Mouse (Mus musculus): ENCODE measurements around the gene St8sia6. TPM values are rescaled to one million over a fixed set of nuclear protein-coding genes. Genes with fewer than 3 reads are reported as not detected.

Gene St8sia6
- polyA plus RNA-seq, 1 experiment: 0.55 TPM

DNA sequence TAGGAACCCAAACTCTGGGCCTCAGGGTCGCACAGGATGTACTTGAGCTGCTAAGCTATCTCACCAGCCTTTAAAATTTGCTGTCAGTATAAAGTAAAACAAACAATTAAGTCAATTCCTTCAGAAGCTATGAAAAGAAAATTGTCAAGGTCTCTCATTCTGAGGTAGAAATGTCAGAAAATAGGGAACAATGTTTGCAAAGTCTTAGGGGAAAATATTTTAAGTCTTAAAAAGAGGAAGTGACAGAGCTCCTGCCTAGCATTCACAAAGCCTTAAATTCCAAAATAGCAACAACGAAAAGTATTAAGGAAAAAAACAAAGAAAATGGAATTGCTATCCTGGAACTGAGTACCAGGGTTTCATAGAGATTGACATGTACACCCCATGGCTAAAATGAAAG is 8.6 kb downstream of the St8sia6 start:
- TF ChIP-seq CTCF (IDR thresholded peaks at IDR 0.05; ENCODE audit: extremely low read depth, insufficient read length, insufficient replicate concordance, low read depth, low read length) (no peak), POLR2A (IDR thresholded peaks at IDR 0.05; ENCODE audit: low read depth, low read length) (no peak)
- 64% methylated on average over 2 of the region's 2 CpGs for WGBS
- Histone ChIP-seq H3K27ac (ENCODE audit: insufficient read depth, low read depth, low read length) (no peak overlapping the region), H3K36me3 (ENCODE audit: control insufficient read depth, insufficient read depth, low read length) (no peaks in the 10 kb centered on the region), H3K4me3 (ENCODE audit: low read depth, low read length) (no peak overlapping the region), H3K4me1 (ENCODE audit: control insufficient read depth, insufficient read depth, insufficient read length, low read length) (no peaks in the 10 kb centered on the region), H3K27me3 (ENCODE audit: control insufficient read depth, insufficient read depth, low read length) (no peaks in the 10 kb centered on the region)

DNA sequence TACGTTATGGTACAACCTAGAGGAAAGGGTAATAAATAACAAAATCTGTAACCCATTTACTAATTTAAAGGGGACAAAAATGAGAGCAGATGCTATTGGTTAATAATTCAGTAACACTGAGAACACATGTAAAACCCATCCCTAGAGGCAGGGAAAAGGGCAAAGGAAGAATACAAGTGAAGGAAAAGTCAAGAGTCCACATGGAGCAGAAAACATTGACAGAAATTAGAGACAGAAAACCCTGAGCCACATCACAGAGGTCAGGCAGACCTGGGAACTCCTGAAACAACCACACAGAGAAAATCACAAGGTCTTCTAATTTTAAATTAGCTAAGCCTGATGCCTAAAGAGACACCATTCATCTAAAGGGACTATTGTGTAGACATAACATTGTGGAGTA is 9.4 kb downstream of the St8sia6 start:
- Histone ChIP-seq H3K27me3 (ENCODE audit: control insufficient read depth, insufficient read depth, low read length) (no peaks in the 10 kb centered on the region), H3K27ac (ENCODE audit: insufficient read depth, low read depth, low read length) (no peak overlapping the region), H3K36me3 (ENCODE audit: control insufficient read depth, insufficient read depth, low read length) (no peaks in the 10 kb centered on the region), H3K4me3 (ENCODE audit: low read depth, low read length) (no peak overlapping the region), H3K4me1 (ENCODE audit: control insufficient read depth, insufficient read depth, insufficient read length, low read length) (no peaks in the 10 kb centered on the region)
- WGBS: 85% methylated on average over 1 of the region's 1 CpGs
- TF ChIP-seq CTCF (IDR thresholded peaks at IDR 0.05; ENCODE audit: extremely low read depth, insufficient read length, insufficient replicate concordance, low read depth, low read length): no peak
- TF ChIP-seq POLR2A (IDR thresholded peaks at IDR 0.05; ENCODE audit: low read depth, low read length): no peak

DNA sequence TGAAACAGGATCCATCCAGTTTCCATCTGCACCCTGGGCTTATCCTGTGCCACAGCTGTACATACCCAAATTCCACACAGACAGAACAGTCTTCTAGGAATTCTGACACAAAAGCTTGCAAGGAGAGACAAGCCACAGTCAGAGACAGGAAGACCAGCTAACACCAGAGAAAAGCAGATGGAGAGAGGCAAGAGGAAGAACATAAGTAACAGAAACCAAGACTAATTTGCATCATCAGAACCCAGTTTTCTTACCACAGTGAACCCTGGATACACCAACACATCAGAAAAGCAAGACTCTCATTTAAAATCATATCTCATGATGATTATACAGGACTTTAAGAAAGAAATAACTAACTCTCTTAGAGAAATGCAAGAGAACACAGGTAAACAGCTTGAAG is 16.8 kb downstream of the St8sia6 start:
- Histone ChIP-seq H3K36me3 (ENCODE audit: control insufficient read depth, insufficient read depth, low read length) (no peaks in the 10 kb centered on the region), H3K27ac (ENCODE audit: insufficient read depth, low read depth, low read length) (no peak overlapping the region), H3K4me3 (ENCODE audit: low read depth, low read length) (no peak overlapping the region), H3K4me1 (ENCODE audit: control insufficient read depth, insufficient read depth, insufficient read length, low read length) (no peaks in the 10 kb centered on the region), H3K27me3 (ENCODE audit: control insufficient read depth, insufficient read depth, low read length) (no peaks in the 10 kb centered on the region)
- TF ChIP-seq POLR2A (IDR thresholded peaks at IDR 0.05; ENCODE audit: low read depth, low read length): no peak
- no peak for TF ChIP-seq CTCF (IDR thresholded peaks at IDR 0.05; ENCODE audit: extremely low read depth, insufficient read length, insufficient replicate concordance, low read depth, low read length)

DNA sequence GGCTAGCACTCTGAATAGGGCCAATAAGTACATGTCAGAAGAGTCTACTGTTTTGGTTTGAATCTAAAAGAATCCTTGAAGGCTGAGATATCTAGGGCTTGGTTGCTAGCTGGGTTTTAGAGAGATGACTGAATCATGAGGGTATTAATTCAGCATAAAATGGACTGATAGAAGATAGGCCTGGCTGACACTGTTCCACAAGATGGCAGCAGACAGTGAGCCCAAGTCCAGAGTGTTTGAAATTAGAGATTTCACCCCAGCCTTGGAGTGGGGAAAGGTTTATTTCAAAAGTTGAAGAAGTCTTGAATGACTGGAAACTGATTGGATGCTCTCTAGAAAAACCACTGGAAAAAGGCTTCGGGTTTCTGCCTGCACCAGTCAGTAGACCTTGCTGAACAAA is 17.4 kb downstream of the St8sia6 start:
- no peak overlapping the region for H3K27ac ChIP-seq (ENCODE audit: insufficient read depth, low read depth, low read length)
- H3K4me3 ChIP-seq (ENCODE audit: low read depth, low read length): no peak overlapping the region
- TF ChIP-seq POLR2A (IDR thresholded peaks at IDR 0.05; ENCODE audit: low read depth, low read length) (no peak), CTCF (IDR thresholded peaks at IDR 0.05; ENCODE audit: extremely low read depth, insufficient read length, insufficient replicate concordance, low read depth, low read length) (no peak)
- no peaks in the 10 kb centered on the region for H3K36me3 ChIP-seq (ENCODE audit: control insufficient read depth, insufficient read depth, low read length)
- H3K27me3 ChIP-seq (ENCODE audit: control insufficient read depth, insufficient read depth, low read length): no peaks in the 10 kb centered on the region
- H3K4me1 ChIP-seq (ENCODE audit: control insufficient read depth, insufficient read depth, insufficient read length, low read length): no peaks in the 10 kb centered on the region
- WGBS: 64% methylated on average over 1 of the region's 1 CpGs

DNA sequence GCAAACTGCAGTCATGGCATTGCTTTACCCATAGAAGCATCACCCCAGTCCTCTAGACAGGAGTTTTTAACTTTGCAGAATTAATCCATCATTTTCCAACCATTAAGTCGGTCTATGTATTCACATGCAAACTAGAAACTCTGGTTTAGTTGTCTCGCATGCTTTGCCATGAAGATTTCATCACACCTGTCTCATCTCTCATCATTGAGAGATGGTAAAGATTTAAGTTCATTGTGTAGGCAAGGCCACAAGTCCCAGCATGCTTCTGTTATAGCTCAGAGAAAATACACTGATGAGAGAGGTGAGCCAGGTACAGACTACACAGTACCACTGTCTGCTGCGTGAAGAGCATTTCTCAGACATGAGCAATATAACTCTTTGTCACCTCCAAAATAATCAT is 18.8 kb downstream of the St8sia6 start:
- Histone ChIP-seq H3K4me3 (ENCODE audit: low read depth, low read length) (no peak overlapping the region), H3K36me3 (ENCODE audit: control insufficient read depth, insufficient read depth, low read length) (no peaks in the 10 kb centered on the region), H3K4me1 (ENCODE audit: control insufficient read depth, insufficient read depth, insufficient read length, low read length) (no peaks in the 10 kb centered on the region), H3K27me3 (ENCODE audit: control insufficient read depth, insufficient read depth, low read length) (no peaks in the 10 kb centered on the region), H3K27ac (ENCODE audit: insufficient read depth, low read depth, low read length) (no peak overlapping the region)
- WGBS: 94% methylated on average over 3 of the region's 3 CpGs
- no peak for TF ChIP-seq CTCF (IDR thresholded peaks at IDR 0.05; ENCODE audit: extremely low read depth, insufficient read length, insufficient replicate concordance, low read depth, low read length)
- no peak for TF ChIP-seq POLR2A (IDR thresholded peaks at IDR 0.05; ENCODE audit: low read depth, low read length)

DNA sequence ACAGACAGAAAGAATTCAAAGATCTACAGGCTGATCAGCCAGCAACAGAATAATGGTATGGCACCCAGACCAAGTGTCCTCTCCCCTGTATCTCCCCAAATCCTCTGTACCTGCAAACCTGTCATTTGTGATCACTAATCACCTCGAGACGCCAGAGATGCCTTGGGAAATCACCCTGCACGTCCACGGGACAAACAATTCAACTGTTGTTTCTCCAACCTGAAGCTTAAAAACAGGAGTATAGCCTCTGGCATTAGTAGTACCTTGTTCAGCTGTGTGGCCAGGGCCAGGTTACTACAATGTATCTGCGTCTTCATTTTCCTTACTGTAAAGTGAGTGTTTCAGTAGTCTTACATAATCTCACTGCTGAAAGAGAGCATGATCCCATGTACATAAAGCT is 25.3 kb downstream of the St8sia6 start:
- WGBS: 65% methylated on average over 5 of the region's 5 CpGs
- no peaks in the 10 kb centered on the region for H3K36me3 ChIP-seq (ENCODE audit: control insufficient read depth, insufficient read depth, low read length)
- H3K27me3 ChIP-seq (ENCODE audit: control insufficient read depth, insufficient read depth, low read length): no peaks in the 10 kb centered on the region
- no peak overlapping the region for H3K27ac ChIP-seq (ENCODE audit: insufficient read depth, low read depth, low read length)
- H3K4me3 ChIP-seq (ENCODE audit: low read depth, low read length): no peak overlapping the region
- H3K4me1 ChIP-seq (ENCODE audit: control insufficient read depth, insufficient read depth, insufficient read length, low read length): no peaks in the 10 kb centered on the region
- TF ChIP-seq CTCF (IDR thresholded peaks at IDR 0.05; ENCODE audit: extremely low read depth, insufficient read length, insufficient replicate concordance, low read depth, low read length) (no peak), POLR2A (IDR thresholded peaks at IDR 0.05; ENCODE audit: low read depth, low read length) (no peak)

DNA sequence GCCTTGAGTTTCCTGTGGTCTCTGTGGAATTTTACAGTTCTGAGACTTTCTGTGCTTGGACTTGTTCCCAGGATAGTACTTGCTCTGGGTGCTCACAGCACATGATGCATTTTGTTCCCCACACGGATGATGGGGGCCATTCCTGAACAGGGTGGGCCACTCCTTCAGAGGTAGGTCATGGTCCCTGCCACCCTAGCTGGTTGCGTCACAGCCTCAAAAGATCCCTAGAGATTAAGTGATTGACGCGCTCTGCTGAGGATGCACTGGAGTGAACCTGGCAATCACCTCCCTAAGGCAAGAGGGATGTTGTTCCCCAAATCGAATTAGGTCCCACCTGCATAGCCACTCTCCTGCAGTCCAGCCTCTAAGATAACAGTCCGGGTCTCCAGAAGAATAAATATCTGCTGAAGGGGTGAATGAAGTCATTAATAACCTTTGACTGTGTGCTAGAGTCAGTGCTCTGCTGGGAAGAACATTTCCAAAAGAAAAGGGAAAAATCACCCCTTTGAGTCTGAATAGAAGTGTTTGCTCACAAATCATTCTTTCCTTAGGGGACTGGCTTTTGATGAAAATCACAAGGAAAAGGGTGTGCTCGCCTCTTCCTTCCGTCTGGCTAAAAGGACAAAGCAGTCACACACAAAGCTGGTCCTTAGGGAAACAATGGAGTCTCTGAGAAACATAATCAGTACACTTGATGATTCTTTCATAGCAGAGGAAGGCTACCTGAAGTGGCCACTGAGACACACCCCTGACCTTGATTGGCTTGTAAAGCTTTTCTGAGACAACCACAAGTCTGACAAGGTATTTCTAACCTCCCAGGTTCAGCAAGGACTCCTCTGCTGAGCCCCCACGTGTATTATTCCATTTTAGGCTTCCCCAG is 26.1 kb downstream of the St8sia6 start:
- no peak overlapping the region for H3K4me3 ChIP-seq (ENCODE audit: low read depth, low read length)
- TF ChIP-seq POLR2A (IDR thresholded peaks at IDR 0.05; ENCODE audit: low read depth, low read length): no peak
- TF ChIP-seq CTCF (IDR thresholded peaks at IDR 0.05; ENCODE audit: extremely low read depth, insufficient read length, insufficient replicate concordance, low read depth, low read length): no peak
- no peak overlapping the region for H3K27ac ChIP-seq (ENCODE audit: insufficient read depth, low read depth, low read length)
- WGBS: 46% methylated on average over 9 of the region's 9 CpGs
- H3K27me3 ChIP-seq (ENCODE audit: control insufficient read depth, insufficient read depth, low read length): no peaks in the 10 kb centered on the region
- H3K4me1 ChIP-seq (ENCODE audit: control insufficient read depth, insufficient read depth, insufficient read length, low read length): no peaks in the 10 kb centered on the region
- H3K36me3 ChIP-seq (ENCODE audit: control insufficient read depth, insufficient read depth, low read length): no peaks in the 10 kb centered on the region

Measured in small intestine, adult 2 months (tissue).